Mouse (Mus musculus) kidney, adult 11 months (tissue): ENCODE data around the gene Abhd15.
A peak's percentile ranks its signal among the peaks of the same experiment; 100 is the strongest.
"Not testable (repeated sequence)": the region's sequence is repeated elsewhere in the genome, so short reads cannot be mapped to it uniquely, and the experiment has no call there.

Experiments used
- DNase-seq: peaks from one replicate; pipeline ENCODE4 v3.0.0; 2022

The Abhd15 gene

GRCm38 (mm10) chr11:77512891-77513810 is 1.8 kb upstream of the Abhd15 start:
- peak; percentile 86 for DNase-seq

DNA sequence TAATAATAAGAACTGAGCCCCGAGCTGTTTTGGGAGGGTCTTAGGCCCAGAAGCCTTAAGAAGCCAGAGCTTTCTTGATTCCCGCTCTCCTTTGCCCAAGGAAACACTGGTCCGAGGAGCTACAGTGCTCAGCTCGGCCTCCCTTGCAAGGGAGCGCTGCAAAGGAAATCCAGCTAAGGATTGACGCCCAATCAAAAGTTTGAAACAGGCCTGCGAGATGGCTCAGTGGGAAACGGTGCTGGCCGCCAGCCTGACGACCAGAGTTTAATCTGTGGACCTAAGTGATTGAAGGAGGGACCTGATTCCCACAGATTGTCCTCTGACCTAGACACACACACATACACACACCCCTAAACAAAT is 1.1 kb upstream of the Abhd15 start:
- peak; percentile 27 for DNase-seq

DNA sequence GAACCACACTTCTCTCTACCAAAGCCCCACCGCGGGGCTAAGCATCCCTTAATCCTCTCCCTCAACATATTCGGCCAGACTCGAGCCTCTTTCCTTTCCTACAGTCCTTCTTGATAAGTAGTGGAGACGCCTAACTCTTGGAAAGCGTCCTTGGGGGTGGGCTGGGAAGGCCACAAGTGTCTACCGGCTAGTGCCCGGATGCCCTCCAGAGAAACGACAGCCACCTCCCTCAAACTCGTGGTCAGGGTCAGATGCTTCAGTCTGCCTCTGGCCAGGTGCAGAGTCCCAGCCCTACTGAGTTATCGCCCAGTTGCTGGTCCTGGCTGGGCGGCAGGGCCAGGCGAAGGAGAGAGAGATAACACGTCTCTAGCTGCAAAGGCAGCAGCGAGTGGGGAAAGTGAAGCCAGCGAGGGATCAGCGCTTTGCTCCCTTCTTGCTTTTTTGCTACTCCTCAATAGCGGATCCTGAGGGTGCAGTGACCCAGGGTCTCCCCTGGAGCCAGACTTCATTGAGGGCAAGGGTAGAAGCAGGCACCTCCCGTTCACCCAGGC is 565 bp upstream of the Abhd15 start:
- peak; percentile 22 for DNase-seq

- DNase-seq = peak; percentile 26
Observed at GRCm38 (mm10) chr11:77515637-77516552, 974 bp downstream of the Abhd15 start, which contains the start of gene Trp53i13. Gene Trp53i13, minus strand, starts transcription at chr11:77515980.

DNA sequence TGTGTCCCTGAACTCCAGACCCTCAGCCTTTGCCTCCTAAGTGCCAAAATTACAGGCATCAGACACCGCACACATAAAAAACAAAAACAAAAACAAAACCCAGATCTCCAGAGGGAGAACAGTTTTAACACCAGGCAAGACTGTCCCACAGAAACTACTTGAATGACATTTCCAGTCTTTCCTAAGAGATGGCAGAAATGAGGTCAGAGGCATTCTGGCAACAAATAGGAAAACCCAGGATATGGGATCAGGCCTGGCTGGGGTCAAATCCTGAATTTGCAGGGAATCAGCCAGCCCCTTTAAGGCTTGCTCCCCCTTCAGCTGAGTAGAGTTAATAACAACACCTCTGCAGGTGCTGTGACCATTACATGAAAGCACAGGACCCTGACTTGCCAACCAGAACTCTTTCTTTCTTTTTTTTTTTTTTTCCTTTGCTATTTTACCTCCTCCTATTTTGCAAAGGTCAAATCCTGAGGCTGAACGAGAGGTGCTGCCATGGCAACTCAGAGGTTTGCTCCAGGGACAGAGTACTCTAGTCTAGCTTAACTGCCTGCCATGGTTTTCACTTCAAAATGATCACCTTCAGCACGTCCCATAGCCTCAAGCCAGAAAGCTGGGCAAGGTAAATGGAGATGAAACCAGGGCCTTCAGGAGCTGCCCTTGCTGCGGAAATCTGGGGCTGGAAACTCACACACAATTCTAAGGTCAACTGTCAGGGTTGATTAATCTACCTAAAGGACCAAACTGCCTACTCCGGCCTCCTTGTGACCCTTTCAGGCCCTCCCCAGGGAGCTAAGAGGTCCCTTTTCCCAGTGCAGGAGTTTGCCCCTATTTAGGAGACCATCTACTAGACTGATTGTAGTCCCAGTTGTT is 1.9 kb downstream of the Abhd15 start:
- DNase-seq = peak; percentile 23

DNA sequence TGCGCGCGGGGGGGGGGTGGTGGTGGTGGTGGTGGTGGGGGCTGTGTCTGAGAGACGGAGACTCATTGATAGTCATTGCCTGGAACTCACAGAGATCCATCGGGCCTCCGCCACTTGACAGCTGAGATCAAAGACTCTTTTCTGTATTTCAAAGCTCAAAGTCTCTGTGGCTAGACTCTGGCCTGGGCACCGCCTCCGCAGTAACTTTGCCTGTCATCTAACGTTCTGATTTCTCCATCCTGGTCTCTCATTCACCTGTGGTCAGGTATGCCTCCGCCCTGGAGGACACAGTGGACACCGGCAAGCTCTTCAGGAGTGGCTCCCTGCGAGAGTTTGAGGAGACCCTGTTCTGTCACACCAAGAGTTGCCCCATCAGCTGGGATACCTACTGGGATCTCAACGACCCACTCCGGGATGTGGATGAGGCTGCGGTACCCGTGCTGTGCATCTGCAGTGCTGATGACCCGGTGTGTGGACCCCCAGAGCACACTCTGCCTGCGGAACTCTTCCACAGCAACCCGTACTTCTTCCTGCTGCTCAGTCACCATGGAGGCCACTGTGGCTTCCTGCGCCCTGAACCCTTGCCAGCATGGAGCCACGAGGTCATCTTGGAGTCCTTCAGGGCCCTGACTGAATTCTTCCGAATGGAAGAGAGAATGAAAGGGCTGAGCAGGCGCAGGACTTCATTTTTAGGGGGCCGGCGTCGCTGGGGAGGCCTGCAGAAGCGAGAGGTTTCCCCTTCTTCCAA is 3.3 kb downstream of the Abhd15 start:
- DNase-seq = no peak

DNA sequence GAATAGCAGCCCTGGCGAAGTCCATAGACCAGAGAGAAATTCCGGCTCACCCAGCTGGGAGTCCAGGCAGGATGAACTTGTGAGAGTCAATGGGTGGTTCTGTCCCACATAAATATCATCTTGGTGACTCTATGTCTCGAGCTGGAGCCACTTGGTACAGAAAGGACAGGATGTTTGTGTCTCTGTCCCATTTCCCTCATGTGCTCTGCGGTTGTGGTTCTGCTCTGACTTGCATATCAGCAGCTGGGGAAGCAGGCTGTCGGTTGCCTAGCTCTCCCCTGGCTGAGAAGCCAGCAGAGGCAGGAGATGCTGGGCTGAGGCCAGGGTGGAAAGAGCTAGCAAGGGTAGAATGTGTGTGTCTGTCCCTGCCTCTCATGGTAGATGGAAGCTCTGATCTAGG is 4.1 kb downstream of the Abhd15 start, which contains the start of gene Gm10392:
Gm10392 (minus strand) TSS at position 156 of the 400 bp plus-strand sequence.
- peak; percentile 27 for DNase-seq

GRCm38 (mm10) chr11:77520601-77521529 is 5.9 kb downstream of the Abhd15 start:
- no peak for DNase-seq

- DNase-seq = no peak
Observed at GRCm38 (mm10) chr11:77525804-77526486, 11.0 kb downstream of the Abhd15 start.

GRCm38 (mm10) chr11:77528420-77528819 is 13.5 kb downstream of the Abhd15 start:
- not testable (repeated sequence) for DNase-seq

- no peak for DNase-seq
Observed at GRCm38 (mm10) chr11:77529644-77530043, 14.7 kb downstream of the Abhd15 start.

DNA sequence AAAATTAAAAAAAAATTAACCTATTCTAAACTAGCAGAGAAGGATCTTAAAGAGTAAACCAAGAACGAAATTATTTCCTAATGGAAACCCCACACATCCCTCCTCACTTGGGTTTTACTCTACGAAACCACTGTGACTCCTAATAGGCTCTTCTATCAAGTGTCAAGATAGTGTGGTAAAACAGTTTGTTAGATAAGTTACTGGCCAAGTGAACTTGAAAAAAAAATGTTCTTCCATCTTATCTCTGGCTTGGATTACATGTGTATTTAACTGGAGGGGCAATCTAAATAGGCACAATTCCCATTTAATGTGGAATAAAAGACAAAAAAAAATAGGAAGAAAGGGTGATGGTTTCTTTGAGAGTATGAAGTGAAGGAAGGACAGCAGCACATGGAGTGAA is 15.9 kb downstream of the Abhd15 start:
- DNase-seq = no peak

DNA sequence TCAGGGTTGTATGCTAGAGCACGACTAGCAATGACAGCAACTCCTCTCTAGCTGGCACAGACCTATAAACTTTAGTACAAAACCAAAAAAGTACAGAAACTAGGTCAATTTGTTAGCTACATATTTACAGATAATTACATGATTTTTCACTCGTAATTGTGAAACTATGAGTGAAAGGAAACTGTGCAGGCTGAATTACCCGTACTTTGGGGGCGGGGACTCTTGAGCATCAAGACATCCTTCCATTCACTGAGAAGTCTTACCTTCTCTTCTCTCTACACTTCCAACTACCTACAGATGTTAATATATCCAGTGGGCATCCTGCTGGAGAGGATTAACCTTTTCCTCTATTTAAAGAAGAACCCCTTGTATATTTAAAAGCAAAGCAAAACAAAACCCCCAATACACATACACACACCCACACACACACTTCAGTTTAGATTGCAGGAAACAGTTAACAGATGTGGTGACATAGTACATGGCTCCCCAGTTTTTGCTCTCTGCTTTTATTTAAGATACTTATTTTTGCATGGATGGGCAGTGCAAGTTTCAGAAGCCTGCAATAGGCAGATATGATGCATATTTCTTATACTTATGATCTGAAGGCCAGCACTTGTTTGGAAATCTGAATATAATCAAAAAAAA is 17.4 kb downstream of the Abhd15 start:
- no peak for DNase-seq

DNA sequence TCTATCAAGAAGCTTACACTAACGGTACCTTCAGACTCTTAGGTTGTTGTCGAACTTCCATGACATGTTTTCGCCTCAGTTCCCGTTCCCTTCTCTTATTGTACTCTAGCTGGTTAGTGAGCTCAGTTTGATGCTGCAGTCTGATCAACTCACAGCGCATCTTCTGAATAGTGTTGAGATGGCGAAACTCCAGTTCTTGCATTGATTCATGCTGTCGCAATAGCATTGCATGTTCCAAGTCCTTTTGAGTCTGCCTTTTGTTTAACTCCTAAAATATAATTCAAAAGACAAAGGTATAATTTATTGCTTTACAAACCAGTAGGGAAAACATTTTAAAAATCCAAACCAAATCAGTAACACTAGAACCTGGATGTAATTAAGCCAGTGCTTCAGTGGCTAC is 30.3 kb downstream of the Abhd15 start:
- no peak for DNase-seq

DNA sequence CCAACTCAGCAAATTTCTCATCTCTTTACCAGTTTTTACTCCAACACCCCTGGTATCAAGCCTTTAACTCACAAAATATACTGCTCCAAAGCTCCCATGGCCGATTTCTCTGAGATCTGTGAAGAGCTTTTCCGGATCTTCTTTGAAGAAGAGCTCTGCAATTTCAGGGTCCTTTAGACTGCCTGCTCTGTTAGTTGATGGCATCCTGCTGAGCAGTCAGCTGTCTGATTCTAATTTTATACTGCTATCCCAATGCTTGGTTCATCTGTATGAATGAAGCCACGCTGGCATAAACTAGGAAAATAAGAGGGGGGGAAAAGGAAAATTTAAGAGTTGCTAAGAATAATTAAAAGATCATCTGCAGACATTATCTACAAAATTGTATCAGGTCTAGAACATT is 70.3 kb downstream of the Abhd15 start:
- no peak for DNase-seq
